Mouse (Mus musculus) MEL (cell line): ENCODE measurements around the gene Vps26c. TPM values are rescaled to one million over a fixed set of nuclear protein-coding genes. Genes with fewer than 3 reads are reported as not detected.

Experiments used
- DNase-seq: peaks from one replicate; pipeline ENCODE4 v3.0.0; 2011; ENCODE audit warnings: low read depth, low spot score
- H3K27ac ChIP-seq: 2 replicates; pipeline ENCODE4 v1.5.1; 2012; ENCODE audit warnings: low read depth, mild to moderate bottlenecking, control low read depth, low read length, moderate library complexity; ENCODE audit not compliant: control insufficient read depth
- H3K27me3 ChIP-seq, 2 experiments: fragments of 150-350 bp in 1 of 2; sonication (generic) in 1 of 2; 2 replicates each; pipeline ENCODE4 v1.6.1; 2012; ENCODE audit warnings: low read length in 2 of 2, mild to moderate bottlenecking in 2 of 2, improper control_type of control experiment in 1 of 2, moderate library complexity in 1 of 2; ENCODE audit not compliant: insufficient read depth in 2 of 2, control insufficient read depth in 1 of 2
- H3K36me3 ChIP-seq, 2 experiments: 2 replicates each; pipeline ENCODE4 v1.6.1; 2012 to 2014; ENCODE audit warnings: low read length in 2 of 2, improper control_type of control experiment in 1 of 2, inconsistent platforms in 1 of 2, mild to moderate bottlenecking in 1 of 2; ENCODE audit not compliant: insufficient read depth in 2 of 2, control insufficient read depth in 1 of 2
- H3K4me1 ChIP-seq, 2 experiments: fragments of 150-350 bp in 1 of 2; sonication (generic) in 1 of 2; 2 replicates each; pipeline ENCODE4 v1.6.1; 2012; ENCODE audit warnings: low read length in 2 of 2, improper control_type of control experiment in 1 of 2, mild to moderate bottlenecking in 1 of 2; ENCODE audit not compliant: insufficient read depth in 2 of 2, control insufficient read depth in 1 of 2
- H3K4me3 ChIP-seq, 2 experiments: fragments of 150-350 bp in 1 of 2; sonication (generic) in 1 of 2; 2 replicates each; pipeline ENCODE4 v1.5.1; 2012; ENCODE audit warnings: low read depth in 2 of 2, low read length in 2 of 2, mild to moderate bottlenecking in 2 of 2, moderate library complexity in 2 of 2, control low read depth in 1 of 2, improper control_type of control experiment in 1 of 2; ENCODE audit not compliant: control insufficient read depth in 1 of 2, insufficient read depth in 1 of 2
- H3K79me2 ChIP-seq: 2 replicates; pipeline ENCODE4 v1.6.1; 2012; ENCODE audit warnings: mild to moderate bottlenecking, low read length, moderate library complexity; ENCODE audit not compliant: control insufficient read depth, poor library complexity, insufficient read depth
- H3K9ac ChIP-seq: 2 replicates; pipeline ENCODE4 v1.6.1; 2012; ENCODE audit warnings: low read depth, mild to moderate bottlenecking, control low read depth, low read length, moderate library complexity; ENCODE audit not compliant: control insufficient read depth, poor library complexity, severe bottlenecking
- H3K9me3 ChIP-seq: fragments of 150-350 bp; sonication (generic); replicated peaks from 2 replicates; pipeline ENCODE4 v1.6.1; 2012; ENCODE audit warnings: mild to moderate bottlenecking, low read length, improper control_type of control experiment, moderate library complexity; ENCODE audit not compliant: insufficient read depth
- CHD2 ChIP-seq: IDR thresholded peaks from 2 replicates; pipeline ENCODE4 v1.6.1; 2011; ENCODE audit warnings: low read length, improper control_type of control experiment
- CTCF ChIP-seq, 3 experiments: IDR thresholded peaks in 2 of 3; conservative IDR thresholded peaks in 1 of 3; 2 replicates each; pipeline ENCODE4 v1.5.1; 2011 to 2012; ENCODE audit warnings: low read length in 3 of 3, low read depth in 2 of 3, mild to moderate bottlenecking in 2 of 3, improper control_type of control experiment in 1 of 3, inconsistent platforms in 1 of 3, mixed read lengths in 1 of 3, moderate library complexity in 1 of 3; ENCODE audit not compliant: control insufficient read depth in 1 of 3, insufficient read depth in 1 of 3, poor library complexity in 1 of 3, severe bottlenecking in 1 of 3
- ELF1 ChIP-seq: IDR thresholded peaks from 2 replicates; pipeline ENCODE4 v1.6.1; 2014; ENCODE audit warnings: low read depth, mild to moderate bottlenecking, inconsistent platforms, low read length, improper control_type of control experiment, moderate library complexity
- EP300 ChIP-seq, 2 experiments: IDR thresholded peaks; 2 replicates each; pipeline ENCODE4 v1.6.1; 2011; ENCODE audit warnings: improper control_type of control experiment in 2 of 2, low read length in 2 of 2, low read depth in 1 of 2, mild to moderate bottlenecking in 1 of 2
- ETS1 ChIP-seq: IDR thresholded peaks from 2 replicates; pipeline ENCODE4 v1.6.1; 2012; ENCODE audit warnings: low read depth, mild to moderate bottlenecking, inconsistent platforms, low read length, improper control_type of control experiment, moderate library complexity
- GABPA ChIP-seq: IDR thresholded peaks from 2 replicates; pipeline ENCODE4 v1.6.1; 2012; ENCODE audit warnings: low read depth, mild to moderate bottlenecking, inconsistent platforms, low read length, improper control_type of control experiment, moderate library complexity
- JUND ChIP-seq: IDR thresholded peaks from 2 replicates; pipeline ENCODE4 v1.6.1; 2011; ENCODE audit warnings: low read depth, mild to moderate bottlenecking, improper control_type of control experiment, low read length
- MAX ChIP-seq: IDR thresholded peaks from 2 replicates; pipeline ENCODE4 v1.6.1; 2011; ENCODE audit warnings: low read length, improper control_type of control experiment
- MAZ ChIP-seq: IDR thresholded peaks from 2 replicates; pipeline ENCODE4 v1.6.1; 2012; ENCODE audit warnings: low read depth, mild to moderate bottlenecking, inconsistent platforms, low read length, improper control_type of control experiment
- MEF2A ChIP-seq: IDR thresholded peaks from 2 replicates; pipeline ENCODE4 v1.6.1; 2014; ENCODE audit warnings: low read depth, mild to moderate bottlenecking, inconsistent platforms, low read length, improper control_type of control experiment; ENCODE audit not compliant: poor library complexity, insufficient replicate concordance, severe bottlenecking; ENCODE audit errors: extremely low read depth
- MXI1 ChIP-seq: IDR thresholded peaks from 2 replicates; pipeline ENCODE4 v1.6.1; 2011; ENCODE audit warnings: mild to moderate bottlenecking, low read depth, low read length, improper control_type of control experiment
- MYC ChIP-seq: IDR thresholded peaks from 2 replicates; pipeline ENCODE4 v1.6.1; 2011; ENCODE audit warnings: low read depth, mild to moderate bottlenecking, low read length, improper control_type of control experiment, moderate library complexity
- NRF1 ChIP-seq: IDR thresholded peaks from 2 replicates; pipeline ENCODE4 v1.6.1; 2014; ENCODE audit warnings: low read depth, mild to moderate bottlenecking, inconsistent platforms, low read length, improper control_type of control experiment, moderate library complexity; ENCODE audit not compliant: poor library complexity, insufficient read depth, severe bottlenecking
- POLR2A ChIP-seq, 2 experiments: IDR thresholded peaks; 2 replicates each; pipeline ENCODE4 v1.6.1; 2011 to 2012; ENCODE audit warnings: low read length in 2 of 2, mild to moderate bottlenecking in 2 of 2, control low read depth in 1 of 2, improper control_type of control experiment in 1 of 2, low read depth in 1 of 2, moderate library complexity in 1 of 2; ENCODE audit not compliant: control insufficient read depth in 1 of 2, insufficient read depth in 1 of 2, poor library complexity in 1 of 2
- POLR2AphosphoS5 ChIP-seq: IDR thresholded peaks from 2 replicates; pipeline ENCODE4 v1.6.1; 2012; ENCODE audit warnings: low read depth, borderline replicate concordance, mild to moderate bottlenecking, inconsistent platforms, low read length, moderate library complexity, mixed read lengths
- SIN3A ChIP-seq: IDR thresholded peaks from 2 replicates; pipeline ENCODE4 v1.6.1; 2012; ENCODE audit warnings: low read length, improper control_type of control experiment, inconsistent platforms
- SMC3 ChIP-seq: IDR thresholded peaks from 2 replicates; pipeline ENCODE4 v1.6.1; 2011; ENCODE audit warnings: low read depth, low read length, improper control_type of control experiment
- UBTF ChIP-seq: IDR thresholded peaks from 2 replicates; pipeline ENCODE4 v1.6.1; 2012; ENCODE audit warnings: low read depth, mild to moderate bottlenecking, inconsistent platforms, low read length, improper control_type of control experiment, moderate library complexity, borderline replicate concordance; ENCODE audit not compliant: insufficient read depth
- ZC3H11A ChIP-seq: IDR thresholded peaks from 2 replicates; pipeline ENCODE4 v1.6.1; 2012; ENCODE audit warnings: low read depth, mild to moderate bottlenecking, inconsistent platforms, low read length, improper control_type of control experiment
- ZKSCAN1 ChIP-seq: IDR thresholded peaks from 2 replicates; pipeline ENCODE4 v1.6.1; 2012; ENCODE audit warnings: low read depth, mild to moderate bottlenecking, inconsistent platforms, low read length, improper control_type of control experiment, moderate library complexity
- ZMIZ1 ChIP-seq: IDR thresholded peaks from 2 replicates; pipeline ENCODE4 v1.6.1; 2012; ENCODE audit warnings: low read depth, mild to moderate bottlenecking, inconsistent platforms, low read length, improper control_type of control experiment, moderate library complexity
- ZNF384 ChIP-seq: IDR thresholded peaks from 2 replicates; pipeline ENCODE4 v1.6.1; 2012; ENCODE audit warnings: low read depth, mild to moderate bottlenecking, inconsistent platforms, low read length, improper control_type of control experiment
- polyA plus RNA-seq, 2 experiments: library from polyadenylated mRNA; stranded (reverse) in 1 of 2; unstranded in 1 of 2; fragments of >175 nt in 1 of 2; fragments of >200 nt in 1 of 2; gene quantifications; 2 replicates each; pipeline versions ENCODE4 v1.2.1 to v1.2.4; 2012; ENCODE audit warnings: low replicate concordance in 2 of 2, low read depth in 1 of 2; ENCODE audit not compliant: insufficient read length in 2 of 2, insufficient read depth in 1 of 2, missing spikeins in 1 of 2
- total RNA-seq: library from RNA; depleted of rRNA; stranded (reverse); fragments of 300-350 nt; gene quantifications from 2 replicates; pipeline ENCODE4 v1.2.3, GENCODE M21; 2012

Gene Vps26c
- total and polyA plus RNA-seq, 3 experiments, result 20.9 to 23.7 TPM; not detected in 1

DNA sequence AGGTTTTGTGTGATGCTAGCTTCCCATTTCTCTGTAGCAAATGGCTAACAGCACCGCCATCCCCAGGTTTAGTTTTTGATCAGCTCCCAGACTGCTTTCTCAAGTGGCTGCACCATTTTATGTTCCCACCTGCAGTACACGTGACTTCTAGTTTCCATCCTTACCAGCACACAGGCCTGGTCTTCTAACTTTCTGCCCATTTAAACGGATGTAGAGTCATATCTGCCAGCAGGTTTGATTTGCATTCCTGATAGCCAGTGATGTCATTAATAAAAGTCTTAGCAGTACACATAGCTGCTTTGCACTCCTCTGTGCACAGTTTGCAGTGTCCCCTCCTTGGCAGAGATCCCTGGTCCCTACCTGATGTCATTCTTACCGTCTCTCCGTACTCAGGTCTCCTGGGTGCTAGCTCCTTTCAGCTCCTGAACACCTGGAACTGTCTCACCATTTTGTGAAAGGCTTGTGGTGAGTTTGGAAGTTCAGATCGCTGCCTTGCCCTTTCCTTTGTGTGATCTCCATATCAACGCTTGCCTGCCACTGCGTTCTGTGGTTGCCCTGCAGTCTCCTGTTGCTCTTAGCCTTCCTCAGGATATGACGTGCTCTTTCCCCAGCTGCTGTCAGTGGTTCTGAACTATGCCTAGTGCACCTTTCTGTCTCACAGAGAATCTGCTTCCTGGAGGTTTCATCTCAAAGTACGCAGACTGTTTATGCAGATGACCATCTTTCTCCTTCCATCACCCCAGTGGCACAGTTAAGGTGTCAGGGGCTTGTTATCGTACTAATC, 41.7 kb downstream of the Vps26c start:
- no peaks in the 10 kb centered on the region for H3K9me3 ChIP-seq
- H3K4me1 ChIP-seq, result no peaks in the 10 kb centered on the region; a peak in 1 of 4 replicates
- no peak for DNase-seq
- H3K27ac ChIP-seq, result no peak overlapping the region
- TF ChIP-seq ZMIZ1 (no peak), ZKSCAN1 (no peak), MAX (no peak), CHD2 (no peak), ZC3H11A (no peak), ELF1 (no peak), NRF1 (no peak), UBTF (no peak), JUND (no peak), CTCF (IDR thresholded peaks at IDR 0.05 in 2 of 3, conservative IDR thresholded peaks at IDR 0.05 in 1 of 3; ENCODE audit: control insufficient read depth in 1 of 3, insufficient read depth in 1 of 3, low read depth in 2 of 3, low read length in 3 of 3, poor library complexity in 1 of 3, severe bottlenecking in 1 of 3) (no peak), SMC3 (no peak), SIN3A (no peak)
- TF ChIP-seq, all 39 proteins: peak for 0
- Histone ChIP-seq H3K36me3 (no peaks in the 10 kb centered on the region), H3K27me3 (no peaks in the 10 kb centered on the region; a peak in 2 of 4 replicates), H3K4me3 (no peak overlapping the region), H3K9ac (no peak overlapping the region), H3K79me2 (no peaks in the 10 kb centered on the region)

DNA sequence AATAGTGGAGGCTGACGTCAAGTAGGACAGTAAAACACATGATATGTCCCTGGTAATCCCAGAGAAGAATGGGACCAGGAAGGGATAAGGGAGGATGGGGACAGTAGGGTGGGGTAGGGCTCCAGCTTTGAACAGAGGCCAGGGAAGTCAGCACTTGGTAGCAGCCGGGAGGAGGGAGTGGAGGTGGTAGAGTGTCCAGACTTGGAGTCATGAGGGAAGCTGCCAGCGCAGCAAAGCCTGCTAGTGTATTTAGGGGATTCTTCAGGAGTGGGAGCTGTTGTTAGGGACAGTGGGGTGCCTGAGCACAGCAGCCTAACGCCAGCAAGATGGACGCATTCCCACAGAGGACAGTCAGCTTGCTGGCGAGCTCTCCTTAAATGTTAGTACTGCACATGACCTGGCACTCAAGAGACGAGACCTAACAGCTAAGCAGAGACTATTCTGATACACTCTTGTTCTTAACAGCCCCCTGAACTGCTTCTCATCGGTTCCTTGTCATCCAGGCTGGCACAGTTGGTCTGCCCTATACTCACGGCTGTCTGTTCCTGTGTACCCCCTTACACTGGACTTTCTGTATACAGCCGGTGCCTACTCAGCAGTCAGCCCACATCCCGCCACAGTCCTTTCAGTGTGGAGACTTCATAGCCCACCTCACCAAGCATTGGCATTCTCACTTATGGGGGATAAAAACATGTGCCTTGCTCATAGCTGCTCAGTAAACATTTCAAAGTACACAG, 53.4 kb downstream of the Vps26c start:
- no peaks in the 10 kb centered on the region for H3K4me1 ChIP-seq
- no peak overlapping the region for H3K9ac ChIP-seq
- H3K79me2 ChIP-seq, result no peaks in the 10 kb centered on the region
- no peaks in the 10 kb centered on the region for H3K9me3 ChIP-seq
- H3K27ac ChIP-seq, result no peak overlapping the region
- H3K27me3 ChIP-seq, result no peaks in the 10 kb centered on the region
- no peaks in the 10 kb centered on the region for H3K36me3 ChIP-seq
- no peak overlapping the region for H3K4me3 ChIP-seq
- no peak for DNase-seq
- TF ChIP-seq CHD2 (no peak), UBTF (no peak), POLR2A (IDR thresholded peaks at IDR 0.05; ENCODE audit: control insufficient read depth in 1 of 2, insufficient read depth in 1 of 2, low read depth in 1 of 2, low read length in 2 of 2, poor library complexity in 1 of 2) (no peak), ZKSCAN1 (no peak), MYC (no peak), POLR2AphosphoS5 (no peak), ELF1 (no peak), ETS1 (no peak), GABPA (no peak), NRF1 (no peak), EP300 (IDR thresholded peaks at IDR 0.05; ENCODE audit: low read depth in 1 of 2, low read length in 2 of 2) (no peak), ZNF384 (no peak), MEF2A (no peak), MAZ (no peak), MXI1 (no peak)
- TF ChIP-seq, all 39 proteins: peak for 0
